In genomic region chr10:22867210-22867609, GRCm38 (mm10) we compare ENCODE assay signal across 29 mouse cellular contexts. TPM values are rescaled to one million over a fixed set of nuclear protein-coding genes. Genes with fewer than 3 reads are reported as not detected.
"Had no signal": no experiment of that assay in that cellular context is flagged by ENCODE, and none has a peak within 500 bp of the region (broad histone marks: within the 10 kb centered on the region; RNA-seq: fewer than 3 reads in every experiment).

No protein-coding gene starts in this region.

- H3K9ac ChIP-seq: limb, embryonic 13.5 days; liver, embryonic 12.5 days; liver, embryonic 15.5 days; midbrain, embryonic 13.5 days; stomach, embryonic 15.5 days had no signal

- H3K36me3 ChIP-seq: limb, embryonic 10.5 days; limb, embryonic 13.5 days; liver, embryonic 12.5 days; liver, embryonic 15.5 days; midbrain, embryonic 10.5 days; midbrain, embryonic 13.5 days; stomach, embryonic 15.5 days had no signal

- H3K4me3 ChIP-seq: limb, embryonic 10.5 days; limb, embryonic 13.5 days; liver, embryonic 12.5 days; liver, embryonic 15.5 days; megakaryocyte, embryonic 14.5 days; midbrain, embryonic 10.5 days; midbrain, embryonic 13.5 days; myocyte; stomach, embryonic 15.5 days had no signal

- H3K4me1 ChIP-seq: liver, embryonic 12.5 days; liver, embryonic 15.5 days; megakaryocyte, embryonic 14.5 days; midbrain, embryonic 10.5 days had no signal

- H3K27ac ChIP-seq: kidney, postnatal 0 days; limb, embryonic 10.5 days; limb, embryonic 13.5 days; liver, embryonic 12.5 days; liver, embryonic 15.5 days; midbrain, embryonic 10.5 days; midbrain, embryonic 13.5 days; stomach, embryonic 15.5 days had no signal

- H3K27me3 ChIP-seq: limb, embryonic 13.5 days; liver, embryonic 12.5 days; liver, embryonic 15.5 days; megakaryocyte, embryonic 14.5 days; midbrain, embryonic 13.5 days; stomach, embryonic 15.5 days had no signal

- DNase-seq: kidney, adult 2 months; kidney, postnatal 4 days; liver; lung, adult 18-20 months; lung, postnatal 36 days; right cerebral cortex, adult 18-20 months; right cerebral cortex, postnatal 14 days; right cerebral cortex, postnatal 4 days; spleen, adult 18-20 months; thymus, postnatal 25 days had no signal

- ATAC-seq: inflammation-experienced regulatory T-cells, adult 6 months; intestine, embryonic 16.5 days; liver, embryonic 12.5 days; lung, postnatal 0 days; midbrain, embryonic 13.5 days; midbrain, embryonic 16.5 days had no signal

- H3K4me2 ChIP-seq: limb, embryonic 13.5 days; liver, embryonic 12.5 days; liver, embryonic 15.5 days; midbrain, embryonic 13.5 days; stomach, embryonic 15.5 days had no signal

- H3K9me3 ChIP-seq: limb, embryonic 10.5 days; limb, embryonic 13.5 days; liver, embryonic 12.5 days; liver, embryonic 15.5 days; megakaryocyte, embryonic 14.5 days; midbrain, embryonic 10.5 days; midbrain, embryonic 13.5 days; stomach, embryonic 15.5 days had no signal

RNA-seq across cellular contexts. Expression of gene Tcf21, which starts 47.2 kb away (rescaled TPM):
- total RNA-seq: layer of hippocampus, adult 18-20 months; left cerebral cortex, adult 8-10 months; left cerebral cortex, postnatal 25 days; monocyte, adult 5-6 weeks had no signal
- polyA plus RNA-seq: midbrain, embryonic 10.5 days; myocyte; neural tube, embryonic 14.5 days had no signal
